8 mouse cellular contexts compared by ENCODE assay signal in the genomic region with DNA sequence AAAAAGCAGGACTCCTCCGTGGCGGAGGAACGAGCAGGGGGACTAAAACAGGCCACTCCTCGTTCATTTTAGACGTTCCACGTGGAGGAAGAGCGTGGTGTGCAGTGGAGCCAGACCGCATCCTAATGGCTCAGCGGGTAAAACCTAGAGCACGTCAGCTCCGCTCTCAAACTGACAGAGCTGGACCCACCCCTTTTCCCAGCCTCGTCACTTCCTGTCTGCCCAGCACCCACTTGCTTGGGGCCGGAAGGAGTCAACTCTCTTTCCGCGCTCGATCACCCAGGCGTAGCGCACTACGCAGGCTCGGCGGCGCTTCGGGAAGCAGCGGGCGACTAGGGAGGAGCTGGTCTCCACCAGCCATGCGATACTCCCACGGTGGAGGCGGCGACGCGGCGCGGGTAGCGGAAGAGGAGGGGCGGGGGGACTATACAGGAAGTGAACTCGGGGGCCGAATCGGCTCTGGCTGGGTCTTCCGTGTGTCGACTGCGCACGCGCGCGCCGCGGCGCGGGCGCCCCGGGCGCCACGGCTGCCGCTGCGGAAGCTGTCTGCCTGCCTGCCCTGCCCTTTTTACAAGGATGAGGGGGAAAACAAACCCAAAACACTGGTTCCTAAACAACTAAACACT. TPM values are rescaled to one million over a fixed set of nuclear protein-coding genes. Genes with fewer than 3 reads are reported as not detected.
DNase-seq lines count a peak whose midpoint lies in the region; ATAC-seq and TF ChIP-seq lines count a peak whose summit lies in the region.

No protein-coding gene starts in this region.

- H3K27me3 ChIP-seq in embryonic facial prominence, embryonic 14.5 days (replicated peaks; ENCODE audit: control insufficient read depth, insufficient read depth, low read length), result 0 out of 2 replicates have a peak, but pooled peaks cover 8% of the 10 kb centered on the region
- H3K27me3 ChIP-seq in limb, embryonic 14.5 days (ENCODE audit: control insufficient read depth, insufficient read depth, low read length), result no peaks in the 10 kb centered on the region
- peaks cover 19% of the 10 kb centered on the region; the same call in 1 of the 2 replicates for H3K27me3 ChIP-seq in midbrain, postnatal 0 days (ENCODE audit: insufficient read depth, low read length)

- H3K9ac ChIP-seq in embryonic facial prominence, embryonic 14.5 days (ENCODE audit: low read depth, low read length), result peak overlapping the region; percentile 70
- H3K9ac ChIP-seq in limb, embryonic 14.5 days (ENCODE audit: low read depth, low read length, severe bottlenecking), result peak overlapping the region; percentile 58
- H3K9ac ChIP-seq in midbrain, postnatal 0 days (replicated peaks; ENCODE audit: low read length, poor library complexity, severe bottlenecking), result peak overlapping the region; percentile 46

- H3K4me2 ChIP-seq in embryonic facial prominence, embryonic 14.5 days (ENCODE audit: low read depth, low read length), result peak overlapping the region; percentile 50
- peak overlapping the region; percentile 48 for H3K4me2 ChIP-seq in limb, embryonic 14.5 days (replicated peaks; ENCODE audit: low read depth, low read length, severe bottlenecking)
- peak overlapping the region; percentile 48 for H3K4me2 ChIP-seq in midbrain, postnatal 0 days (ENCODE audit: low read depth, low read length, poor library complexity, severe bottlenecking)

- no peaks in the 10 kb centered on the region for H3K36me3 ChIP-seq in embryonic facial prominence, embryonic 14.5 days (ENCODE audit: control insufficient read depth, insufficient read depth, low read length)
- no peaks in the 10 kb centered on the region for H3K36me3 ChIP-seq in limb, embryonic 14.5 days (ENCODE audit: control insufficient read depth, insufficient read depth, low read length)
- no peaks in the 10 kb centered on the region for H3K36me3 ChIP-seq in midbrain, postnatal 0 days (ENCODE audit: insufficient read depth, low read length)

- no peak for TF ChIP-seq CTCF in midbrain, postnatal 0 days (IDR thresholded peaks at IDR 0.05)

- DNase-seq in 3T3-L1 (ENCODE audit: low read depth, low spot score), result peak; percentile 96
- DNase-seq in adrenal gland, postnatal 4 days (ENCODE audit: low spot score in 2 of 2), result peak; percentile 65 to 75
- peak; percentile 97 for DNase-seq in embryonic facial prominence, embryonic 14.5 days (ENCODE audit: low spot score)
- DNase-seq in heart, adult 8-10 months (ENCODE audit: low spot score), result peak; percentile 89
- DNase-seq in kidney, adult 9 months, result peak; percentile 92
- DNase-seq in limb, embryonic 14.5 days (ENCODE audit: low spot score), result peak; percentile 95
- DNase-seq in midbrain, postnatal 0 days (ENCODE audit: low spot score), result peak; percentile 96
- DNase-seq in spleen, postnatal 14 days (ENCODE audit: low spot score in 2 of 2), result peak; percentile 67 to 83

- 2% methylated on average over 29 of the region's 55 CpGs for WGBS in embryonic facial prominence, embryonic 14.5 days
- 0% methylated on average over 41 of the region's 55 CpGs for WGBS in limb, embryonic 14.5 days
- under 1% methylated on average over 32 of the region's 55 CpGs for WGBS in midbrain, postnatal 0 days

- H3K27ac ChIP-seq in embryonic facial prominence, embryonic 14.5 days (replicated peaks; ENCODE audit: low read depth, low read length), result peak overlapping the region; percentile 97
- peak overlapping the region; percentile 96 for H3K27ac ChIP-seq in limb, embryonic 14.5 days (replicated peaks; ENCODE audit: low read depth, low read length)
- H3K27ac ChIP-seq in midbrain, postnatal 0 days (ENCODE audit: low read depth, low read length), result peak overlapping the region; percentile 90

- no peaks in the 10 kb centered on the region for H3K4me1 ChIP-seq in embryonic facial prominence, embryonic 14.5 days (ENCODE audit: control insufficient read depth, insufficient read depth, low read length)
- H3K4me1 ChIP-seq in limb, embryonic 14.5 days (ENCODE audit: control insufficient read depth, insufficient read depth, low read length), result no peaks in the 10 kb centered on the region
- no peaks in the 10 kb centered on the region for H3K4me1 ChIP-seq in midbrain, postnatal 0 days (ENCODE audit: insufficient read depth, low read length)

- peak; percentile 98 for ATAC-seq in embryonic facial prominence, embryonic 14.5 days (ENCODE audit: low read depth)
- peak; percentile 99 for ATAC-seq in limb, embryonic 14.5 days (ENCODE audit: low FRiP score, low read depth)
- ATAC-seq in midbrain, postnatal 0 days (ENCODE audit: low FRiP score), result peak; percentile 98

- H3K9me3 ChIP-seq in embryonic facial prominence, embryonic 14.5 days (ENCODE audit: control insufficient read depth, low read length), result no peaks in the 10 kb centered on the region
- no peaks in the 10 kb centered on the region for H3K9me3 ChIP-seq in limb, embryonic 14.5 days (ENCODE audit: control insufficient read depth, low read length)
- H3K9me3 ChIP-seq in midbrain, postnatal 0 days (ENCODE audit: low read length), result no peaks in the 10 kb centered on the region

- peak overlapping the region; percentile 49 for H3K4me3 ChIP-seq in embryonic facial prominence, embryonic 14.5 days (ENCODE audit: low read depth, low read length)
- peak overlapping the region; percentile 45 for H3K4me3 ChIP-seq in limb, embryonic 14.5 days (replicated peaks; ENCODE audit: low read length)
- H3K4me3 ChIP-seq in midbrain, postnatal 0 days (ENCODE audit: low read depth, low read length), result peak overlapping the region; percentile 39

- peak; percentile 61; the same call in 1 of the 2 replicates for TF ChIP-seq POLR2A in limb, embryonic 14.5 days (IDR thresholded peaks at IDR 0.05; ENCODE audit: borderline replicate concordance, extremely low read depth, insufficient read depth, insufficient read length)

RNA-seq across cellular contexts. Expression of a gene that starts 34.8 kb away (rescaled TPM):
- 100 to 1,000 TPM; 124 to 178 TPM for total RNA-seq in adrenal gland, postnatal 4 days (2021)
- polyA plus RNA-seq in embryonic facial prominence, embryonic 14.5 days (2014; fragmentation: Nextera tagmentation; extraction: Ambion mirVana), result 58.7 and 66.2 TPM in 2 replicates
- 100 to 1,000 TPM in 3 of 4 experiments, 10 to 100 TPM in 1; 95.2 to 166 (median 124) TPM for total RNA-seq in heart, adult 8-10 months (2022)
- polyA plus RNA-seq in limb, embryonic 14.5 days (2012; rRNA removed), result 87.3 and 117 TPM in 2 replicates
- 63.5 and 110 TPM in 2 replicates for polyA plus RNA-seq in limb, embryonic 14.5 days (2014; fragmentation: Nextera tagmentation; extraction: Ambion mirVana)
- 182 and 238 TPM in 2 replicates for total RNA-seq in midbrain, postnatal 0 days (2014; rRNA removed)
- polyA plus RNA-seq in midbrain, postnatal 0 days (2015; fragmentation: Nextera tagmentation; extraction: Ambion mirVana), result 61.2 and 92.5 TPM in 2 replicates

RNA-seq across cellular contexts. Expression of a gene that starts 54.3 kb away (rescaled TPM):
- 10 to 100 TPM; 43.2 to 47.0 TPM for total RNA-seq in adrenal gland, postnatal 4 days (2021)
- polyA plus RNA-seq in embryonic facial prominence, embryonic 14.5 days (2014; fragmentation: Nextera tagmentation; extraction: Ambion mirVana), result 35.7 and 37.2 TPM in 2 replicates
- 10 to 100 TPM; 22.4 to 28.4 (median 24.6) TPM for total RNA-seq in heart, adult 8-10 months (2022)
- polyA plus RNA-seq in limb, embryonic 14.5 days (2012; rRNA removed), result 14.7 and 15.0 TPM in 2 replicates
- polyA plus RNA-seq in limb, embryonic 14.5 days (2014; fragmentation: Nextera tagmentation; extraction: Ambion mirVana), result 29.7 and 34.8 TPM in 2 replicates
- 25.0 and 32.4 TPM in 2 replicates for total RNA-seq in midbrain, postnatal 0 days (2014; rRNA removed)
- 14.9 and 15.2 TPM in 2 replicates for polyA plus RNA-seq in midbrain, postnatal 0 days (2015; fragmentation: Nextera tagmentation; extraction: Ambion mirVana)

RNA-seq across cellular contexts. Expression of a gene that starts 56.6 kb away (rescaled TPM):
- total RNA-seq in adrenal gland, postnatal 4 days (2021), result 10 to 100 TPM; 24.6 to 25.7 TPM
- 9.9 and 10.5 TPM in 2 replicates for polyA plus RNA-seq in embryonic facial prominence, embryonic 14.5 days (2014; fragmentation: Nextera tagmentation; extraction: Ambion mirVana)
- 1 to 10 TPM; 5.7 to 7.5 (median 6.7) TPM for total RNA-seq in heart, adult 8-10 months (2022)
- polyA plus RNA-seq in limb, embryonic 14.5 days (2012; rRNA removed), result 4.9 and 6.2 TPM in 2 replicates
- polyA plus RNA-seq in limb, embryonic 14.5 days (2014; fragmentation: Nextera tagmentation; extraction: Ambion mirVana), result 10.6 and 11.7 TPM in 2 replicates
- 17.9 and 22.5 TPM in 2 replicates for total RNA-seq in midbrain, postnatal 0 days (2014; rRNA removed)
- polyA plus RNA-seq in midbrain, postnatal 0 days (2015; fragmentation: Nextera tagmentation; extraction: Ambion mirVana), result 6.9 and 7.5 TPM in 2 replicates

Comparison
In these comparisons a context has a peak if more than half of its experiments do, and no peak if none do; other contexts are left out.
1. Peak in every context shown above with its lines: DNase-seq, ATAC-seq, H3K4me3 ChIP-seq and H3K27ac ChIP-seq.